Comparison of ENCODE assay signal across 8 mouse cellular contexts in genomic region chr10:52703688-52704087, GRCm38 (mm10). TPM values are rescaled to one million over a fixed set of nuclear protein-coding genes. Genes with fewer than 3 reads are reported as not detected.
A peak's percentile ranks its signal among the peaks of the same experiment; 100 is the strongest.
DNase-seq lines count a peak whose midpoint lies in the region; ATAC-seq lines count a peak whose summit lies in the region.

No protein-coding gene starts in this region.

- H3K27me3 ChIP-seq in embryonic facial prominence, embryonic 12.5 days, result no peaks in the 10 kb centered on the region
- H3K27me3 ChIP-seq in embryonic facial prominence, embryonic 10.5 days (replicated peaks; ENCODE audit: low read depth, poor library complexity, severe bottlenecking), result 0 out of 2 replicates have a peak, but pooled peaks cover 13% of the 10 kb centered on the region
- H3K27me3 ChIP-seq in limb, embryonic 12.5 days, result no peaks in the 10 kb centered on the region
- H3K27me3 ChIP-seq in limb, embryonic 10.5 days (ENCODE audit: low read depth, poor library complexity, severe bottlenecking), result peaks cover 12% of the 10 kb centered on the region; the same call in 1 of the 2 replicates
- H3K27me3 ChIP-seq in hindbrain, embryonic 16.5 days (replicated peaks; ENCODE audit: control insufficient read depth, insufficient read depth, low read length), result no peaks in the 10 kb centered on the region
- H3K27me3 ChIP-seq in neural tube, embryonic 14.5 days (ENCODE audit: control insufficient read depth, insufficient read depth, low read length), result no peaks in the 10 kb centered on the region

- H3K9me3 ChIP-seq in embryonic facial prominence, embryonic 12.5 days, result no peaks in the 10 kb centered on the region
- no peaks in the 10 kb centered on the region for H3K9me3 ChIP-seq in embryonic facial prominence, embryonic 10.5 days
- no peaks in the 10 kb centered on the region for H3K9me3 ChIP-seq in limb, embryonic 12.5 days
- no peaks in the 10 kb centered on the region for H3K9me3 ChIP-seq in limb, embryonic 10.5 days (replicated peaks)
- H3K9me3 ChIP-seq in hindbrain, embryonic 16.5 days (ENCODE audit: control insufficient read depth, low read length), result no peaks in the 10 kb centered on the region
- no peaks in the 10 kb centered on the region for H3K9me3 ChIP-seq in neural tube, embryonic 14.5 days (ENCODE audit: control insufficient read depth, low read length)

- DNase-seq in embryonic facial prominence, embryonic 10.5 days (ENCODE audit: low spot score), result no peak
- DNase-seq in limb, embryonic 10.5 days (ENCODE audit: low spot score), result no peak
- no peak for DNase-seq in T-cell, adult 2 months (ENCODE audit: low spot score)

- peak overlapping the region; percentile 39; the same call in 1 of the 2 replicates for H3K4me3 ChIP-seq in embryonic facial prominence, embryonic 12.5 days
- H3K4me3 ChIP-seq in embryonic facial prominence, embryonic 10.5 days, result no peak overlapping the region
- no peak overlapping the region for H3K4me3 ChIP-seq in limb, embryonic 12.5 days (replicated peaks)
- H3K4me3 ChIP-seq in limb, embryonic 10.5 days, result no peak overlapping the region
- H3K4me3 ChIP-seq in hindbrain, embryonic 16.5 days (ENCODE audit: low read length), result no peak overlapping the region
- peak overlapping the region; percentile 36; the same call in 1 of the 2 replicates for H3K4me3 ChIP-seq in neural tube, embryonic 14.5 days (ENCODE audit: low read depth, low read length)

- H3K9ac ChIP-seq in embryonic facial prominence, embryonic 12.5 days, result no peak overlapping the region
- no peak overlapping the region for H3K9ac ChIP-seq in limb, embryonic 12.5 days (replicated peaks)
- H3K9ac ChIP-seq in hindbrain, embryonic 16.5 days (ENCODE audit: low read depth, low read length), result no peak overlapping the region
- no peak overlapping the region for H3K9ac ChIP-seq in neural tube, embryonic 14.5 days (replicated peaks; ENCODE audit: low read depth, low read length)

- peaks cover 17% of the 10 kb centered on the region for H3K4me1 ChIP-seq in embryonic facial prominence, embryonic 12.5 days
- peaks cover 15% of the 10 kb centered on the region for H3K4me1 ChIP-seq in embryonic facial prominence, embryonic 10.5 days
- peaks cover 21% of the 10 kb centered on the region for H3K4me1 ChIP-seq in limb, embryonic 12.5 days (replicated peaks)
- H3K4me1 ChIP-seq in limb, embryonic 10.5 days, result peaks cover 19% of the 10 kb centered on the region
- H3K4me1 ChIP-seq in hindbrain, embryonic 16.5 days (ENCODE audit: control insufficient read depth, insufficient read depth, low read depth, low read length), result peaks cover 12% of the 10 kb centered on the region
- peaks cover 3% of the 10 kb centered on the region for H3K4me1 ChIP-seq in neural tube, embryonic 14.5 days (ENCODE audit: control insufficient read depth, insufficient read depth, low read length)

- peak; percentile 16; the same call in 1 of the 2 replicates for ATAC-seq in embryonic facial prominence, embryonic 12.5 days (ENCODE audit: insufficient number of reproducible peaks, insufficient read depth, low FRiP score, low TSS enrichment)
- ATAC-seq in limb, embryonic 12.5 days (ENCODE audit: insufficient number of reproducible peaks, insufficient read depth, low FRiP score, low TSS enrichment, low read depth), result peak; percentile 68
- no peak; the same call in 1 of the 2 replicates for ATAC-seq in hindbrain, embryonic 16.5 days
- peak; percentile 3 for ATAC-seq in neural tube, embryonic 14.5 days (ENCODE audit: low read depth)
- ATAC-seq in frontal cortex, adult (ENCODE audit: low TSS enrichment), result no peak

- H3K36me3 ChIP-seq in embryonic facial prominence, embryonic 12.5 days, result no peaks in the 10 kb centered on the region
- H3K36me3 ChIP-seq in embryonic facial prominence, embryonic 10.5 days (replicated peaks), result no peaks in the 10 kb centered on the region
- H3K36me3 ChIP-seq in limb, embryonic 12.5 days, result no peaks in the 10 kb centered on the region
- no peaks in the 10 kb centered on the region for H3K36me3 ChIP-seq in limb, embryonic 10.5 days
- no peaks in the 10 kb centered on the region for H3K36me3 ChIP-seq in hindbrain, embryonic 16.5 days (ENCODE audit: control insufficient read depth, insufficient read depth, low read length)
- H3K36me3 ChIP-seq in neural tube, embryonic 14.5 days (ENCODE audit: control insufficient read depth, insufficient read depth, low read length), result no peaks in the 10 kb centered on the region

- H3K27ac ChIP-seq in embryonic facial prominence, embryonic 12.5 days, result no peak overlapping the region
- no peak overlapping the region for H3K27ac ChIP-seq in embryonic facial prominence, embryonic 10.5 days (replicated peaks)
- H3K27ac ChIP-seq in limb, embryonic 12.5 days, result no peak overlapping the region
- no peak overlapping the region for H3K27ac ChIP-seq in limb, embryonic 10.5 days
- peak overlapping the region; percentile 84 for H3K27ac ChIP-seq in hindbrain, embryonic 16.5 days (ENCODE audit: low read depth, low read length)
- peak overlapping the region; percentile 86 for H3K27ac ChIP-seq in neural tube, embryonic 14.5 days (ENCODE audit: low read depth, low read length)

- H3K4me2 ChIP-seq in embryonic facial prominence, embryonic 12.5 days (replicated peaks), result peak overlapping the region; percentile 85
- H3K4me2 ChIP-seq in limb, embryonic 12.5 days, result peak overlapping the region; percentile 78
- H3K4me2 ChIP-seq in hindbrain, embryonic 16.5 days (ENCODE audit: low read length), result peak overlapping the region; percentile 85
- peak overlapping the region; percentile 81 for H3K4me2 ChIP-seq in neural tube, embryonic 14.5 days (ENCODE audit: low read depth, low read length)

RNA-seq across cellular contexts. Expression of gene Slc35f1, which starts 13.4 kb away (rescaled TPM):
- 4.4 and 4.6 TPM in 2 replicates for polyA plus RNA-seq in embryonic facial prominence, embryonic 12.5 days (2016; fragmentation: Nextera tagmentation; extraction: Ambion mirVana)
- polyA plus RNA-seq in embryonic facial prominence, embryonic 10.5 days (2016; fragmentation: Nextera tagmentation; extraction: Ambion mirVana), result 3.6 and 4.9 TPM in 2 replicates
- 3.3 and 3.4 TPM in 2 replicates for polyA plus RNA-seq in limb, embryonic 12.5 days (2016; fragmentation: Nextera tagmentation; extraction: Ambion mirVana)
- polyA plus RNA-seq in limb, embryonic 10.5 days (2016; fragmentation: Nextera tagmentation; extraction: Ambion mirVana), result 0.88 and 1.7 TPM in 2 replicates
- polyA plus RNA-seq in hindbrain, embryonic 16.5 days (2015; fragmentation: Nextera tagmentation; extraction: Ambion mirVana), result 36.2 and 38.7 TPM in 2 replicates
- 28.5 and 33.1 TPM in 2 replicates for polyA plus RNA-seq in neural tube, embryonic 14.5 days (2014; fragmentation: Nextera tagmentation; extraction: Ambion mirVana)

Comparison
In these comparisons a context has a peak if more than half of its experiments do, and no peak if none do; other contexts are left out.
1. H3K4me3 ChIP-seq: peak in embryonic facial prominence, embryonic 12.5 days (single experiment) and neural tube, embryonic 14.5 days (single experiment); none in embryonic facial prominence, embryonic 10.5 days (single experiment), limb, embryonic 12.5 days (single experiment), limb, embryonic 10.5 days (single experiment) and hindbrain, embryonic 16.5 days (single experiment).
2. ATAC-seq: peak in embryonic facial prominence, embryonic 12.5 days (single experiment), limb, embryonic 12.5 days (single experiment) and neural tube, embryonic 14.5 days (single experiment); none in hindbrain, embryonic 16.5 days (single experiment) and frontal cortex, adult (single experiment).
3. H3K27ac ChIP-seq: peak in hindbrain, embryonic 16.5 days (single experiment) and neural tube, embryonic 14.5 days (single experiment); none in embryonic facial prominence, embryonic 12.5 days (single experiment), embryonic facial prominence, embryonic 10.5 days (single experiment), limb, embryonic 12.5 days (single experiment) and limb, embryonic 10.5 days (single experiment).
4. Peak in every context shown above with its lines, with median percentiles within 50 percentile points of each other: H3K4me2 ChIP-seq.